Mouse (Mus musculus): ENCODE results near the gene Tmem88. TPM values are rescaled to one million over a fixed set of nuclear protein-coding genes. Genes with fewer than 3 reads are reported as not detected.

The Tmem88 gene
- total RNA-seq (2017), result 3.1 to 3.8 TPM in 2 of 3 replicates, not detected in the other

DNA sequence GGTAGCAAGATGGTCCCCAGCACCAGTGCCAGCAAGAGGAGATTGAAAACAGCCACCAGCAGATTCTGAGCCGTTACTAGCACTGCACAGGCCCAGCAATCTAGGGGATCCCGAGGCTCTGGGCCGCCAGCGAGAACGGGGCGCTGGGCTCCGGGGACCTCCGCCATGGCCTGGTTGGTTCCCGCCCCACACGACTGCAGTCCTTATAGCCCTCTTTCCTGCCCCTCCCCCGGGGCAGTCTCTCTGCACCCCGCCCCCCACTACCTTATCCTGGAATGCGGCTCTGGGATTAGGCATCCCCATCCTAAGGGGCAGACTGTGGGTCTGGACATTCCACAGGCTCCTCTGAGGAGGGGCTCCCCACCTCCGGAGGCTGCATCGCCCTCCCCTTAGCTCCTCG lies at the start of gene Tmem88:
Gene Tmem88, minus strand, starts transcription at position 176 of the 400 bp plus-strand sequence.
- no peak for ATAC-seq (replicated peaks; ENCODE audit: insufficient number of reproducible peaks, low FRiP score, low TSS enrichment, poor library complexity, severe bottlenecking)

DNA sequence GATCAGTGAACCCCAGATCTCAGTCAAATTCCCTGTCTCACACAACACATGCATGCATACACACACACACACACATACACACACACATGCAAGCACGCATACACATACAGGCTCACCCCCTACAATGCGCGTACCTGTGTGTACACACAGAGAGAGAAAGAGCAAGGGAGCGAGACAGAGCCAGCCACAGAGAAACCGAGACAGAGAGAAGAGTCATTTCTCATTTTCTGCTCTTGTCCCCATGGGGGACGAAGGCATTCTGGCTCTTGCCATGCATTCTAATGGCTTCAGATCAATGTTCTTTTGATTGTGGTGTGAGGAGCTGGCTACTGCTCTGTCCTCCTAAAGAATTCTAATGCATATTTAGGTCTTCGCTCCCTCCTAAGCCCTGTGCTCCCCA lies 49.3 kb upstream of the Tmem88 start:
- no peak for ATAC-seq (replicated peaks; ENCODE audit: insufficient number of reproducible peaks, low FRiP score, low TSS enrichment, poor library complexity, severe bottlenecking)

DNA sequence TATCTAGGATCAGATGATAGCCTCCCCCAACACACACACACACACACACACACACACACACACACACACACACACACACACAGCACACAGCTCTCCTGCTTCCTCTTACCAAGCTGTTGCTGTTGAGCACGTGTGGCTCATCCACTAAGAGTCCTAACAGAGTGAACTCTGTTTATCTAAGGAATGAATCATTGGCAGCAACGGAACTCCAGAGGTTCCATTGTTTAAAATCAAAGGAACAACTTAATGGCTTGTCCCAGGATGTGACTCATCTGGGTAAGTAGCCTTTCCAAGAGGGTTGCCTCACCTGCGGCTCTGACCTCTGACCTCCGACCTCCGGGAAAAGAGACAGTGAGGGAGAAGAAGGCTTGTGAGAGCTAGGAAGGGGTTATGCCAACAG lies 45.3 kb upstream of the Tmem88 start:
- ATAC-seq (replicated peaks; ENCODE audit: insufficient number of reproducible peaks, low FRiP score, low TSS enrichment, poor library complexity, severe bottlenecking), result no peak

DNA sequence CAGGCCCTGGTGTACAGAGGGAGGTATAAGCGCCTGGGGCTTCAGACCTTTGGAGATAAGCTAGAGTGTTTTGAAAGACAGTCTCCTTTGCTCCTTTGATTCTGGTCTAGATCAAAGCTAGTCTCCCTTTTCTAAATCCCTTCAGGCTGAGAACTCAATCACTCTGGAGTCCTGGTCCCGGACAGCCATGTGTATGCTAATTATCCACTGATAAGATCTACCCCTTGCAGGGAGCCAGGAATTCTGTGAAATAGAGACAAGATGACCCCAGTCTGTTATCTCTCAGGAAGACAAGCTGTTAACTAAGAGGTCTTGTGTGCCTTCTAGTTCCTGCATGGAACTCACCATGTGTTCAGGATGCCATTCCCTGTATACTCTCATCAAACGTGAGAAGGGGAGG lies 39.3 kb upstream of the Tmem88 start:
- no peak for ATAC-seq (replicated peaks; ENCODE audit: insufficient number of reproducible peaks, low FRiP score, low TSS enrichment, poor library complexity, severe bottlenecking)

DNA sequence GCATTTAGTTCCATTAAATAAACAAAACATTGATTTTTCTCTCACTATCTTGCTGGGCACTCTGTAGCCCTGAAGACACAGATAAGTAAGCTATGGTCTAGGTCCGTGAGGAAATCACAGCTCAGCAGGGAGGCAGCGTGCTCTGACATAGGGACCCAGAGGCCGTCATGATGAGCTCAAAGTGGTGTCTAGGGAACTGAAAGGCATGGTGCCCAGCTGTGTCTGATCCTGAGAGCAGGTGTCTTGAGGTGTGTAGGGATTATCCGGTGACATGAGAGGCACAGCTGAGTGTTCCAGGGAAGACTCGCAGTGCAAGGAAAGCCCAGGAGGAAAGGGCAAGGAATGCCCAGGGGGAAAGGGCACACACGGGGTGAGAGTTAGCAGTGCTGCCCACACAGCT lies 35.2 kb upstream of the Tmem88 start:
- no peak for ATAC-seq (replicated peaks; ENCODE audit: insufficient number of reproducible peaks, low FRiP score, low TSS enrichment, poor library complexity, severe bottlenecking)

DNA sequence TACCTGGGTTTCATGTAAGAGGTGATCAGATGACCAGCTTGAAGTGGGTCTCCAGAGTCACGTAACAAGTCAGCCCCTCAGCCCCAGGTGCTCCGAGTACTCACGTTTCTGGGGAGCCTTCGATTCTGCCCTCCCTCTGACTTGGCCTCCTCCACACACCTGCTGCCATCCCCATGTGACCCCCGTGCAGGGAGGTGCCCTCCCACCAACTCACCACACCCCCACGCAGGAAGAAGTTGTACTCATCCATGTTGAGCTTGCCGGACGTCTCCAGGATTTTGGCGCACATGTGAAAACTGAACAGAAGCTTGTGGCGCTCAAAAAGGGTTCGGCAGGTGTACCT lies 34.6 kb upstream of the Tmem88 start:
- ATAC-seq (replicated peaks; ENCODE audit: insufficient number of reproducible peaks, low FRiP score, low TSS enrichment, poor library complexity, severe bottlenecking), result no peak

DNA sequence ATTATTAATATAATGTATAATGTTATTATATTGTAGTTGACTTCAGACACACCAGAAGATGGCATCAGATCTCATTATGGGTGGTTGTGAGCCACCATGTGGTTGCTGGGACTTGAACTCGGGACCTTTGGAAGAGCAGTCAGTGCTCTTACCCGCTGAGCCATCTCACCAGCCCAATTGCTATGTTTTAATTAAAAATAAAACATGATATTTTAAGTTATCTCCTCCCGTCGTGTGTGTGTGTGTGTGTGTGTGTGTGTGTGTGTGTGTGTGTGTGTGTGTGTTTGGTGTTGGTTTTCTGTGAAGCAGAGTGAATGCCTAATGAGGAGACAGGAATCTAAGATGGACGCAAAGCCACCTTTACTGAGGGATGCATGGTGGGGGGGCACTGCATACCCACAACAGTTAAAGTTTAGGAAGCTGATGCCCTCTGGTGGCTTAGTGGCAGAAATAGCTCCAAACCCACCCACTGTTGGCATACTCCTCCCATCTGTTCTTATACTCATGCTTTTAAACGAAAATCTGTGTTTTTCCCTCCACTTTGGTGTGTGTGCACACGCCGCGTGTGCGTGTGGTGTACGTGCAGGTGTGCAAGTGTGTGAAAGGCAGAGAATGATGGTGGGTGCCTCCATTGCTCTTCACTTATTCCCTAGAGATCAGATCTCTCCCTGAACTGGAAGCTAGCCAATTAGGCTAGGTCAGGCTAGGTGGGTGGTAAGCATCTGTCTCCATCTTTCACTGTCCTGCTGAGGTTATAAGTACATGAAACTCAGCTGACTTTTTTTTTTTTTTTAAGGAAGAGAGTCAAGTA lies 34.0 kb upstream of the Tmem88 start:
- peak; percentile 87 for ATAC-seq (replicated peaks; ENCODE audit: insufficient number of reproducible peaks, low FRiP score, low TSS enrichment, poor library complexity, severe bottlenecking)

DNA sequence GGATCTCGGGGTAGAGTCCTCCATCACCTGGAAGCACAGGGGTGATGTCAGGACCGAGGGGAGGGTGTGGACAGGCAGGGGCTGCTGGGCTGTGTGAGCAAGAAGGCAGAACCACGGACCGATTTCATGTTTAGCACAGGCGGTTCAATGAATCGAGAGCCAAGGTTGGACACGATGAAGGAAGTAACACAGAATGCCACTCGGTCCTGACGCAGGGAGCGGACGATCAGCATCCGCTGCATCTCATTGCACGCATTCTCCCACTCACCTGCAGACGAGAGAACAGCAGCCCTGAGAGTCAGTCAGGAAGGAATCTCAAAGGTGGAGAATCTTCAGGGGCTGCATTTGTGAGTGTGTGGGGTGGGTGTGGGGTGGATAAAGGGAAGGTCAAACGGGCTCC lies 32.6 kb upstream of the Tmem88 start:
- ATAC-seq (replicated peaks; ENCODE audit: insufficient number of reproducible peaks, low FRiP score, low TSS enrichment, poor library complexity, severe bottlenecking), result no peak

DNA sequence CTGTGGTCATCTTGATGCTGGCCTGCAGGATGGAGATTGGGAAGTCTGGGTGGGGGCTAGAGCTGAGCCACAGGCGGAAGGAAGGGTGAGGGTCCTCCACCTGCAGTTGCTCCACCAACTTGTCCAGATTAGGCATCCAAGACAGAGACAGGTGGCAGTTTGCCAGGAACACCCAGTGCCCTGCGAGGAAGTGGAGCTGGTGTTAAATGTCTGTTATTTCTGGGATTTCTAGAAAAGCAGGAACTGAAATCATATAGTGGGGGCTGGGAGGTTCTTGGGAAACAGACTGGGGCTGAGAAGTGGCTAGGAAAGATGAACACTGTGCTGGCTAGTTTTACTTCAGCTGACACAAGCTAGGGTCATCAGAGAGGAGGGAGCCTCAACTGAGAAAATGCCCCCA lies 31.3 kb upstream of the Tmem88 start:
- peak; percentile 32; the same call in 1 of the 2 replicates for ATAC-seq (replicated peaks; ENCODE audit: insufficient number of reproducible peaks, low FRiP score, low TSS enrichment, poor library complexity, severe bottlenecking)

DNA sequence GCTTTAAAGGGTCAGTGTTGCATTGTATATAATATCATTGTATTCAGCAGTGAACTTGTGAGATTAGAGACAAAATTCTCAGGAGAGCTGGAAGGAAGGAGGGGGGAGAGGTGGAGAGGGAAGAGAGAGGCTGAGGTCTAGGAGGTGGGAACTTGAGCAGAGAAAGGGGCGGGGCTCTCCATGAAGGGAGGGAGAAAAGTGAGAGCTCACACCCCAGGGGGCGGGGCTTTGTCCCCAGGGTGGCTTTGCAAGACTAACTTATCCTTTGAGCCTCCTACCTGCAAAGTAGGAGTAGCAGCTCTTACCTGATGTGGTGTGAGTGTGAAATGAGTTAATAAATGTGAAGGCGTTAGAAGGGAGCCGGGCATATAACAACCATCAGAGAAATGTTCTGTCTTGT lies 30.7 kb upstream of the Tmem88 start:
- ATAC-seq (replicated peaks; ENCODE audit: insufficient number of reproducible peaks, low FRiP score, low TSS enrichment, poor library complexity, severe bottlenecking), result no peak

DNA sequence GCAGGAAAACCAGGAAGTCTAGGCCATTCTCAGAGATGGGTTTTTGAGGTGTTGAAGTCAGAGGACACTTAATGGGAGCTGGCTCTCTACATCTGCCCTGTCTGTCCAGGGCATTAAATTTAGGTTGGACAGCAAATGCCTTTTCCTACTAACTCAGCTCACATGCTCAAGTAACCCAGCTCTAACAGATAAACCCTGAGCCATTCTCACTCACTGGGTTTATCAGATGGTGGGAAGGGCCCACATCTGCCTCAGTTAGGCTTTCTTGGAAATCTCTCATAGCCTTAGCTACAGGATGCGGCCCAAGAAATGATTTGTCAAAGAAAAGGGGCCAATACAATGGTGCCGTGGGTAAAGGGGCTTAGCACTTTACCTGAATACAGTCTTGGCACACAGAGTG lies 28.2 kb upstream of the Tmem88 start:
- ATAC-seq (replicated peaks; ENCODE audit: insufficient number of reproducible peaks, low FRiP score, low TSS enrichment, poor library complexity, severe bottlenecking), result no peak

DNA sequence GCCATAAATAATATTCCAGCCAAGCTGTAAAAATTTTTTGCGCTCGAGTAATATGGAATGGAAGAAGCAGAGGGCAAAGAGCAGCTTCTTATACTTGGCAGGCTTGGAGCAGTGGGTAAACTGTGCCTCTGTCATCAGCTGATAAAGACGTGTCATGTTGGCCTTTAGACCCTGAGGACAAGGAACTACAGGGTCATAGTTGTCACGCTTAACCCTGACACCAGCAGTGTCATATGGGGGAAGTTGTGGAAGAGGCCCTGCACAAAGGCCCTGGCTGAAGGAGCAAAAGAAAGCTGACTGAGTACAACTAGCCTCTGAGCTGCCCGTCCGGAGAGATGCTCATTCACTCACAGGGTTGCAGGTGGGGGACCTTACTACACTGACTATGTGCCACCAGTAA lies 25.9 kb upstream of the Tmem88 start:
- peak; percentile 55 for ATAC-seq (replicated peaks; ENCODE audit: insufficient number of reproducible peaks, low FRiP score, low TSS enrichment, poor library complexity, severe bottlenecking)

DNA sequence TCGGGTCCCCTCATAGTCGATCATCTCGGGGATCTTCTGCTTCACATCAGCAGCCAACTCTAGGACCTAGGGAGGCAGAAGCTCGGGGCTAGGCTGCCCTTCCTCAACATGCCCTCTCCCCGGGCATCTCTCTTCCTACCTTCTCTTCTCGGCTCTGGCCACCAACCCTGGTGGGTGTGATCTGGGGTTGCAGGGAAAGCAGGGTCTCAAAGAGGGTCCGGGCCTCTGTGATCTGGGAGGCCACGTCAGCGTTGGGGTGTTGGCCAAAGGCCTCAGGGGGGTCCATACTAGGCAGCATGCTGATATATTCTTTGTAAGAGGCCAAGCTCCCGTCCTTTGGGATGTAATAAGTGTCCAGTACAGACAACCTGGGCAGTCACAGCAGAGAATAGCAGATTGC lies 24.8 kb upstream of the Tmem88 start:
- ATAC-seq (replicated peaks; ENCODE audit: insufficient number of reproducible peaks, low FRiP score, low TSS enrichment, poor library complexity, severe bottlenecking), result no peak

DNA sequence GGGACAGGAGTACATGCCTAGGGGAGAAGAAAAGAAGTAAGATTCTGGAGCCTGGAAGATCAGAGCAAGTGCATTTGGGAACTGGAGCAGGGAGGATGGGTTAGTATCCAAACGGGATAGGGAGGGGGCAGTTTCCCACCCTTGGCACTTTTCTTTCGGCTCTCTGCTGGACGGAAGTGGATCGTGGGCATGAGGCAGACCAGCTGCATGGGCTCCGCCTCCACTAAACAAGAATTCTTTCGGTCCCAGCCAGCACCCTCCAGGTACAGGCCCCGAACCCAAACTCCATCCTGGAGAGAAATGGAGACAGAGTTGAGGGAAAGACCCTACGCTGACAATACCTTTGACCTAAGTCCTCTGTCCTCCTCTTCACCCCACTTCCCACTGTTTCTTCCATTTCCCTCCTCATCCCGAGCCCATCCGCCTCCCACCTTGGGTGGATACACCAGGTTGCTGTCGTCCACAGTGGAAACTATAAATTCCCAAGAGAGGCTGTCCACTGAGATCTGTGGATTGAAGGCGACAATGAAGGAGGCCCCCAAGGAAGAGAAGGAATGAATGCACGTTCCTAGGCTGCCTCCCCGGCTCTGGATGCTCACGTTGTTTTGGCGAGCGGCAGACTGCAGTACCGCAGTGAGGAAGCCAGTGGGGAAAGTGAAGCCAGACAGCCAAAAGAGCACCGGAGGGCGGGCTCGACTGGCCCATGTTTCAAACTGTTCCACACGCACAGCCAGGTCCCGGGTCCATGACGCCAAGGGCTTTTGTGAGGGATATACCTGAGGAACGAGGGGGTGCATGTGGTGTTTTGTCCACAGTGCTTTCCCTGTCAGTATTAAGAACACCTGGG lies 23.3 kb upstream of the Tmem88 start:
- no peak for ATAC-seq (replicated peaks; ENCODE audit: insufficient number of reproducible peaks, low FRiP score, low TSS enrichment, poor library complexity, severe bottlenecking)

DNA sequence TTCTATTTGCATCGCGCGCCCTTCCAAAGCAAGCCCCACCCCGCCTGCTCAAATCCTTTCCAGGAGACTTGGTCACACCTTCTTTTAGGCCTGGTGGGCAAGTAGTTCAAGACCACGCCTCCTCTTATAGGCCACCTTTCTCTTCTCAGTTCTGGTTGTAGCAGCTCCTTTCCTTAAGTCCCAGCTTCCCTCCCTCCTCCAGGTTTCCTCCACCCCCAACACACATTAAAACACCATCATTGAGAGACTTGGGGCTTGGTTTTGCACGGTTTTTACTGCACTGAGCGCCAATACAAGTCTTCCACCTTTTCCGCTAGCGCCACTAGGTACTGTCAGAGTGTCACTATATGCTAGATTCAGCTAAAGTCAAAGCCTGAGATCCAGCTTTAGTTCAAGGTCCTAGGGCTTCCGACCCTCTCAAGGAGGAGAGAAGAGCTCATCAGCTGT lies 22.5 kb upstream of the Tmem88 start:
- no peak for ATAC-seq (replicated peaks; ENCODE audit: insufficient number of reproducible peaks, low FRiP score, low TSS enrichment, poor library complexity, severe bottlenecking)

DNA sequence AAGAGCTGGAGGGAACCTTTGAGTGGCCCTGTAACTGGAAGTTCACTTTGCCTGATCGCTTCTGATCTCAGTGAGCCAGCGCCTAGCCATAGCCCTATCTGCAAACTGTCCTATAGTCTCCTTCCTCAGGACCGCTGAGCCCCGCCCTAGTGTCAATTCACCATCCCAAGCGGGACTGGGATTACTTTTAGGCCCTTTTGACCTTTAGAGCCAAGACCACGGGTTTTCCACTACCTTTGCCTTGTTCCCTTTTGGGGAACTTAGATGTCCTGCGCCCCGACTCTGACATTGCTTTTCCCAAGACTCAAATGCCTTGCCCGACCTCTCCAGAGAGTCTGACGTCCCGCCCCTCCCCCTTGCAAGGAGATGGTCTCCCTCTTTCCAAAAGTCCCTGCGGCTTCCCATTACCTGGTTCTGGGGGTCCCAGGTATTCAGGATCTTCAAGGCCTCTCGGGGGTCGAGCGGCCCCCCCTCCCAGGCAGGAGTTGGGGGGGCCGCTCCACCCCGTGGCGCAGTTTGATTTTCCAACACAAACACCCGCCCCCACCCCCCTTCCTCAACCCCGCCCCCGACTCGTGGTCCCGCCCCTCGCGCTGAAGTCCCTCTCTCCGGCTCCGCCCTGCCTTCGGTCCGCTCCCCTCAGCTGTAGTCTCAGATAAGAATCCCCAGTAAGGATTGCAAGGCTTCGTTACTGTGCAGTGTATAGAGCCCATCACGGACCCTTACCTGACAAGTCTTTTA lies 21.9 kb upstream of the Tmem88 start:
- no peak for ATAC-seq (replicated peaks; ENCODE audit: insufficient number of reproducible peaks, low FRiP score, low TSS enrichment, poor library complexity, severe bottlenecking)

DNA sequence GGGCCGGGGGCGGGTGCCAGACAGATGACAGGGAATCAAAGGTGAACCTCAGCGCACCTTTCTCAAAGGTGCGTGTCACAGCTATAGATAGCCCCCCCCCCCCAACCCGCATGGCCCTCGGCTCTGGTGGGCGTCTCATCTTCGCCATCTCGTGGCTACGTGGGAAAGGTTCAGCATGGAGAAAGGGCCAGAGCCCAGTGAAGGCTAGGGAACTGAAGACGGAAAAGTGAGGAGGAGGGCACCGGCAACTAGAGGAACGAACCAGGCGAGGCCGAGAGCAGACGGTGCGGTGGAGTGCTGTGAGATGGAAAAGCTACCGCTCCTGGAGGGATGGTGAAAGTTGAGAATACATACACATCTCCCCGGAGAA lies 21.4 kb upstream of the Tmem88 start:
- no peak for ATAC-seq (replicated peaks; ENCODE audit: insufficient number of reproducible peaks, low FRiP score, low TSS enrichment, poor library complexity, severe bottlenecking)

DNA sequence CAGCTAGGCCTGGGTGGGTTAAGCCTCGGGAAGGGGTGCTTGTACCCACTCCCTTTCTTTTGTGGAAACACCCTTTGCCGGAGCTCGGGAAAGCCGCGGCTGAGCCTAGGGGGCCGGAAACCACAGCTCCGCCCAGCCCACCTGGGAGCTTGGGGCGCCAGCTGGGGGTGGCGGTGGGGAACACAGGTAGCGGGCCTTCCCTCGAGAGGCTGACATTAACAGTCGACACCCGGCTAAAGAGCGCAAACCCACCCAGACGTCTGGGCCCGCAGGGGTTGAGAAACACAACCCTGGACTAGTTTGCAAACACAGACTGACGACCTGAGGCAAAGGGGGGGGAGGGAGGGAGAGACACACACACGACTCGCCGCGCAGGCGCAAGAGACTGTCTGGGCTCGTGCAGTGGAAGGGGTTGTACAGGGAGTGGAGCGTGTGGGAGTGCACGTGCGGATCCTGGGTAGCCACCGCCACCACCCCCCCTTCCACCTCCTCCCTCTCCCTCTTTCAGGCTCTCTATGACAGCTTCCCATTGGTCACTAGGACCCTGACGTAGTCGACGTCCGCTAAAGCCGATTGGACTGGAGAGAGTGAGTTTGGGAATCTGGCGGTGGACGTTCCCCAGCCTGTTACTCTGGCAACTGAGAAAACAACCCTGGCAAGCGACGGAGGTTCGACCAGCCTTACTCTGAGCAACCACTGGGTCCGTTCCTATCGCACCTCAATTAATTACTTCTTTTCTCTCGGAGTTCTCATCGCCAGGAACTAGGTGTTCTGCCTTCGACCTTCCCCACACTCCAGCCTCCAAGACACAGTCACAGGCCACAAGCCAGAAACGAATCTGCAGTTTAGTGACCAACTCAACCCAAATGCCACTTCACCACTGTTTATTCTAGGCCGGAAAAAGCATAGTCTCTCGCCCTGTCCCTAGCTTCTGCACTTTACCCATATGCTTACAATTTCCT lies 20.7 kb upstream of the Tmem88 start:
- ATAC-seq (replicated peaks; ENCODE audit: insufficient number of reproducible peaks, low FRiP score, low TSS enrichment, poor library complexity, severe bottlenecking), result peak; percentile 85

Measured in monocyte, adult 5-6 weeks (primary cell).